Mouse (Mus musculus) thymus, postnatal 4 days (tissue): ENCODE data around the gene 1190002N15Rik.

Experiments used
- DNase-seq: peaks from one replicate; pipeline ENCODE4 v3.0.0; 2021

The 1190002N15Rik gene

GRCm38 (mm10) chr9:94529146-94529746 lies 8.6 kb downstream of the 1190002N15Rik start:
- DNase-seq: no peak

GRCm38 (mm10) chr9:94526473-94526872 lies 11.4 kb downstream of the 1190002N15Rik start:
- no peak for DNase-seq

GRCm38 (mm10) chr9:94512246-94512645 lies 25.6 kb downstream of the 1190002N15Rik start:
- DNase-seq: no peak

GRCm38 (mm10) chr9:94511139-94511538 lies 26.7 kb downstream of the 1190002N15Rik start:
- DNase-seq: no peak

GRCm38 (mm10) chr9:94506980-94507379 lies 30.9 kb downstream of the 1190002N15Rik start:
- DNase-seq: no peak

- DNase-seq: no peak
These were observed 46.4 kb downstream of the 1190002N15Rik start for GRCm38 (mm10) chr9:94491467-94491866.

- no peak for DNase-seq
These were observed 49.9 kb downstream of the 1190002N15Rik start for GRCm38 (mm10) chr9:94487976-94488375.

DNA sequence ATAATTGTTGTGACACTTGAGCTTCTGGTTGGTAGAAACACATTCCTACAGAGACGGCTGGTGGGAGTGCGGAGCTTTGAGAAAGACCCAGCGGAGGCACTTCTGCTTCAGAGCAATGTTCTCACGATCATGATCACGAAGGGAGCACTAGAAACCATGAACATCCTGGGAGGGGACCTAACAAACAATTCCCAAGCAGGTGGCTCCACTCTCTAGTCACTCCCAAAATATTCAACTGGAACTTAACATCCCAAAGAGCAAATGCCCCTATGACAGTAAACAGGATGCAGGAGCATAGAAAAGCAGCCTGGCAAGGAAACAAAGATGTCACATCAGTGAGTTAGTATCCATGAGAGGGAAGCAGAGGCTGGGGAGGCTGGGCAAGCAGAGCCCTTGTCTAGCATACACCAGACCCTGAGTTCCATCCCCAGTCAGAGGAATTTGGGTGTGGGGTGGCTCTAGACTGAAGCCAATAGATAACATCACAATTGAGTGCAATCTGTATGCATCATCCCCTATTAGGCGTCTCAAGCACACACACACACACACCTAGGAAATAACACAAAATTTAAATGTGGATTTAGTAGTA lies 54.5 kb downstream of the 1190002N15Rik start:
- no peak for DNase-seq

- no peak for DNase-seq
These were observed 55.5 kb downstream of the 1190002N15Rik start for GRCm38 (mm10) chr9:94482215-94482975.

DNA sequence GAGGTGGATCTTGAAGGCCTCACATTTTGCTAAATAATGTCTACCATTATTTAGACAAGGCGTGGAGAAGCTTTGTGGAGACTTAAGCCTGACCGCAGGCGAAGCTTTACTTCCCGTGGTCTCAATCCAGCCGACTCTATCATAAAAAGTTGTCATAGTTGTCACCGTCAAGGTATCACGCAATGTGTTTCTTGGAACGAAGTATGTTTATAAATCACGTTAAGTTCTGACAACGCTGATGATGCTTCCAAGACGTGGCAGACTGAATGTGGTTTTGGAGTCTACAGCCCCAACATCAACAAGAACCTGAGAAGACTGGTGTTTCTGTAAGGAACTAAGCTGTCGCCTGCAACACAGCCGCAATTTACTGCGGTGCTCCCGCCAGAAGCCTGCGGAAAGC lies 56.8 kb downstream of the 1190002N15Rik start:
- no peak for DNase-seq

- no peak for DNase-seq
These were observed 58.5 kb downstream of the 1190002N15Rik start for GRCm38 (mm10) chr9:94479382-94479781.

- DNase-seq: no peak
These were observed 58.9 kb downstream of the 1190002N15Rik start for GRCm38 (mm10) chr9:94478954-94479353.

- no peak for DNase-seq
These were observed 61.9 kb downstream of the 1190002N15Rik start for GRCm38 (mm10) chr9:94475973-94476372.

- no peak for DNase-seq
These were observed 64.0 kb downstream of the 1190002N15Rik start for GRCm38 (mm10) chr9:94473898-94474297.

DNA sequence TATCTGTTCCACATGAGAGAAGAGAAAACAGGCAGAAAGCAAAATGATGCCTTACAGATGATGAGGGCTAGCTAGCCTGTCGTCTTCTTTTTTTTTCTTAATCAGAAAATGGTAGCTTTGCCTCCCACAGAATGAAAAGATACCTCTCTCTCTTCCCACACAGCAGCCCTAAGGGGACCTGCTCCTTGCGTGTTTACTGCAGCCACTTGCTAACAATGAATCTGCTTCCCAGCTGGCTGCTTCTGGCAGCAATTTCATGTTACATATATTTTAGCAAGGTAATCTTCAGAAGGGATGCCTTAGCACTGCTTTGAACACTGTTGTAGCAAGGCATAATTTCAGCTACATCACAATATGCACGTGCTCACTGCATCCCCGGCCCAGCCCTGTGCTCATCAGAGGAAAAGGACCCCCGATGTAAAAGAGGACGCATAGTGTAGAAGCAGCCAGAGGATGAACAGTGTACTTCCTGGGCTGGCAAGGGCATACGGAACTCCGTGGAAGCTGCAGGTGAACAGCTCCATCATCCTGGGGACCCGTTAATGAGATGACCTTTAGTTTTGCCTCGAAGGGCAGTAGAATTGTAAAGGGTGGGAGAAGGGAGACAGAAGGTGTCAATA lies 64.8 kb downstream of the 1190002N15Rik start:
- no peak for DNase-seq

DNA sequence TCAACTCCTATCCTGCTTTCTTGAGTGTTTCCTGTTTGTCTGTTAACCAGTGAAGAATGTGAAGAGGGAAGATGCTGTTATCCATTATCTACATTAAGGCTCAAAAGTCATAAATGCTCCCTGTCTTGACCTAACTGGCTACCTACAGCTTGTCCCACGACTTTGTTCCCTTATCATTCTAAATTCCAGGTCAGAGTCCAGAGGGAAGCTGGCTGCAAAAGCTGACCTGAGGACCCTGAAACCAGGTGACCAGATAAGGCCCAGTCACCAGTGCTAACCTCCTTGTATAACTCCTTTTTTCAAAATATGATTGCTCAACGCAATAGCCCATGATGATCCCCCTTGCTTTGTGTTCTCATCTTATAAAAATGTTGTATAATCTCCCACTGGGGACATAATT lies 66.4 kb downstream of the 1190002N15Rik start:
- DNase-seq: no peak
